Mouse (Mus musculus) NIH3T3 (cell line): ENCODE results near the gene Gm42715.
A peak's percentile ranks its signal among the peaks of the same experiment; 100 is the strongest.
"Not testable (repeated sequence)": the region's sequence is repeated elsewhere in the genome, so short reads cannot be mapped to it uniquely, and the experiment has no call there.

Experiments used
- DNase-seq: peaks from one replicate; pipeline ENCODE4 v3.0.0-alpha.2; 2012; ENCODE audit warnings: low read depth

Gene Gm42715

GRCm38 (mm10) chr7:127519284-127519683 is at the start of gene Gm42715:
Gene Gm42715 (plus strand): TSS chr7:127519584.
- no peak for DNase-seq

GRCm38 (mm10) chr7:127470011-127470715 is 49.2 kb upstream of the Gm42715 start:
- no peak for DNase-seq

- DNase-seq, result peak; percentile 94
These were observed 48.4 kb upstream of the Gm42715 start for GRCm38 (mm10) chr7:127470743-127471645.

GRCm38 (mm10) chr7:127471646-127472010 is 47.8 kb upstream of the Gm42715 start:
- DNase-seq, result no peak

- DNase-seq, result peak; percentile 60
These were observed 47.3 kb upstream of the Gm42715 start for GRCm38 (mm10) chr7:127472060-127472459.

- peak; percentile 14 for DNase-seq
These were observed 45.7 kb upstream of the Gm42715 start for GRCm38 (mm10) chr7:127473705-127474104.

GRCm38 (mm10) chr7:127474378-127475070 is 44.9 kb upstream of the Gm42715 start:
- no peak for DNase-seq

GRCm38 (mm10) chr7:127475186-127475740 is 44.1 kb upstream of the Gm42715 start:
- DNase-seq, result no peak

- DNase-seq, result no peak
These were observed 43.0 kb upstream of the Gm42715 start for GRCm38 (mm10) chr7:127476336-127476735.

GRCm38 (mm10) chr7:127476855-127477254 is 42.5 kb upstream of the Gm42715 start:
- DNase-seq, result no peak

GRCm38 (mm10) chr7:127477687-127478634 is 41.4 kb upstream of the Gm42715 start:
- peak; percentile 99 for DNase-seq

- peak; percentile 97 for DNase-seq
These were observed 40.6 kb upstream of the Gm42715 start, which contains the start of gene Fbrs for GRCm38 (mm10) chr7:127478635-127479317. Gene Fbrs (plus strand): TSS chr7:127479199.

GRCm38 (mm10) chr7:127479318-127480225 is 39.8 kb upstream of the Gm42715 start:
- DNase-seq, result peak; percentile 26

GRCm38 (mm10) chr7:127480321-127480720 is 39.1 kb upstream of the Gm42715 start:
- DNase-seq, result peak; percentile 37

GRCm38 (mm10) chr7:127485416-127485815 is 34.0 kb upstream of the Gm42715 start:
- no peak for DNase-seq

GRCm38 (mm10) chr7:127488364-127488763 is 31.0 kb upstream of the Gm42715 start:
- DNase-seq, result not testable (repeated sequence)

- no peak for DNase-seq
These were observed 29.4 kb upstream of the Gm42715 start for GRCm38 (mm10) chr7:127489982-127490381.

GRCm38 (mm10) chr7:127491846-127492245 is 27.5 kb upstream of the Gm42715 start:
- DNase-seq, result no peak

- no peak for DNase-seq
These were observed 24.7 kb upstream of the Gm42715 start for GRCm38 (mm10) chr7:127494648-127495047.
